Mouse (Mus musculus): ENCODE results near the gene Trappc6a.

Trappc6a gene

DNA sequence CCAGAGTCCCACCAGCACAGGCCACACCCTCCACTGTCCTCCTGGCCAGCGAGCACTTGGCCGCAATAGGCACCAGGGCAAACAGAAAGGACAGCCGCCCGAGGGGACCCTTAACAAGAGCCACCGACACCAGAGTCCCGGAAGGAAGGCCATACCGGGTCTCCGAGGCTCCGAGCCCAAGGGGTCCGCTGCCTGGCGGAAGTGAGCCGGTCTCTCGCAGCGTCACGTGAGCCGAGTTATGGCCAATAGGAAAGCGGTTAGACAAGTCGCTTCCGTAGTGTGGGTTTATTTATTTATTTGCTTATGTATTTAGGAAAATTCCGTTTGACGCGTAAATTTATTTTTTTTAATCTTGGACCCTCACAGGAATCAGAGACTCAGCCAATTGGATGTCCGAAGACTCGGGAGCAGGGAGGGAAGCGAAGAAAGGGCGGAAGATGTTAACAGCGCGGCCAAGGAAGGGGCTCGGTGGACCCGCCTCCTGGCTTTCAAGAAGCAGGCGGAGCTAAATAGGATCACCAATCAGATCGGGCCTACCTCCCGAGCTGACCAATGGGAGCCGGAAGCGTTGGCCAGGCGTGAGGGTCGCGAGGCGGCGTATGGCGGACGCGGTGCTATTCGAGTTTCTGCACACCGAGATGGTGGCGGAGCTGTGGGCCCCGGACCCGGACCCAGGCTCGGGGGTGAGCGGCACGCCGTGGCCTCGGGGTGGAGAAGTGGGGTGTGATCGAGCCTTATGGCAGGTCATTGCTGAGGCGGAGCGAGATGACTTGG is at the start of gene Trappc6a, which contains the start of gene Bloc1s3:
Gene Trappc6a, plus strand, starts transcription at position 246 of the 774 bp plus-strand sequence.
Gene Bloc1s3, minus strand, starts transcription at position 218 of the 774 bp plus-strand sequence.
- peak; percentile 84 for DNase-seq (ENCODE audit: low spot score)

DNA sequence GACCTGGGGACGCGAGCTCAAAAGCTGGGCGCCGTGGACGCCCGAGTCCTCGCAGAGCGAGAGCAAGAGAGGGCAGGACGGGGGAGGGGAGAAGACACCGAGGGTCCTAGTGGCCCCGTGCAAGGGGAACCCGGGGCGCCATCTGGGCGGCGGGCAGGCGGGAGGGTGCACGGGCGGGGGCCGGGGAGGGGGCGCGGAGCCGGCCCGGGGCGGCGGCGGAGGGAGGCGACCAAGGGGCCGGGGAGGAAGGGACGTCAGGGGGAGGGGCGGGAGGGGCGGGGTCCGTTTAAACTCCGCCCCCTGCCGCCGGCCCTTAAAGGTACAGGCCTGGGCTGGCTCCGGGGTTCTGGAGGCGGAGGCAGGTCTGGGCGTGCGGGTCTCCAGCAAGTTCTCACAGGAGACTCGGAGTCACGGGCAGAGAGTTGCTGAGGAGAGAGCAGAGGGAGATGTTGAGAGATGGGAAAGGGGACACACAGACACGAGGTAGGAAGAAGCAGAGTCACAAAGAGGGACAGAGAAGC is 49.5 kb upstream of the Trappc6a start, which contains the start of gene Mark4:
Gene Mark4, minus strand, starts transcription at position 231 of the 521 bp plus-strand sequence.
- DNase-seq (ENCODE audit: low spot score), result peak; percentile 65

GRCm38 (mm10) chr7:19459144-19459870 is 48.9 kb upstream of the Trappc6a start:
- DNase-seq (ENCODE audit: low spot score), result no peak

DNA sequence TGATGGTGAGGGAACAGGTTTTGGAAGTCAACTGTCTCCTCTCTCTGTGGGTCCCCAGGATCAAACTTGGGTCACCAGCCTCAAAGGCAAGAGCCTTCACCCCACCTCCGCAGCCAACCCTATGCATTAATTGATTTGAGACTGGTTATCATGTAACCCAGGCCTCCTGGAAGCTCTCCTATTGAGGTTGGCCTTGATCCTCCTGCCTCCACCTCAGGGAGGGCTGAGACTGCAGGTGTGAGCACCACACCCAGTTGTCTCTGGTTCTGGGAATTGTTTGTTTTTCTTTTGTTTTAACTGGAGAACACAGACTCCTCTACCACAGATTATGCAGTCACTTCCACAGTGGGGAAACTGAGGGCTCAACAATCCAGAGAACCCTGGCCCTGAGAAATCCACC is 47.7 kb upstream of the Trappc6a start:
- DNase-seq (ENCODE audit: low spot score), result no peak

- peak; percentile 56 for DNase-seq (ENCODE audit: low spot score)
Observed at GRCm38 (mm10) chr7:19461488-19461887, 46.7 kb upstream of the Trappc6a start.

- no peak for DNase-seq (ENCODE audit: low spot score)
Observed at GRCm38 (mm10) chr7:19462443-19462842, 45.8 kb upstream of the Trappc6a start.

GRCm38 (mm10) chr7:19462884-19463381 is 45.3 kb upstream of the Trappc6a start, which contains the start of gene Exoc3l2:
Exoc3l2 (plus strand) TSS chr7:19463331.
- DNase-seq (ENCODE audit: low spot score), result no peak

DNA sequence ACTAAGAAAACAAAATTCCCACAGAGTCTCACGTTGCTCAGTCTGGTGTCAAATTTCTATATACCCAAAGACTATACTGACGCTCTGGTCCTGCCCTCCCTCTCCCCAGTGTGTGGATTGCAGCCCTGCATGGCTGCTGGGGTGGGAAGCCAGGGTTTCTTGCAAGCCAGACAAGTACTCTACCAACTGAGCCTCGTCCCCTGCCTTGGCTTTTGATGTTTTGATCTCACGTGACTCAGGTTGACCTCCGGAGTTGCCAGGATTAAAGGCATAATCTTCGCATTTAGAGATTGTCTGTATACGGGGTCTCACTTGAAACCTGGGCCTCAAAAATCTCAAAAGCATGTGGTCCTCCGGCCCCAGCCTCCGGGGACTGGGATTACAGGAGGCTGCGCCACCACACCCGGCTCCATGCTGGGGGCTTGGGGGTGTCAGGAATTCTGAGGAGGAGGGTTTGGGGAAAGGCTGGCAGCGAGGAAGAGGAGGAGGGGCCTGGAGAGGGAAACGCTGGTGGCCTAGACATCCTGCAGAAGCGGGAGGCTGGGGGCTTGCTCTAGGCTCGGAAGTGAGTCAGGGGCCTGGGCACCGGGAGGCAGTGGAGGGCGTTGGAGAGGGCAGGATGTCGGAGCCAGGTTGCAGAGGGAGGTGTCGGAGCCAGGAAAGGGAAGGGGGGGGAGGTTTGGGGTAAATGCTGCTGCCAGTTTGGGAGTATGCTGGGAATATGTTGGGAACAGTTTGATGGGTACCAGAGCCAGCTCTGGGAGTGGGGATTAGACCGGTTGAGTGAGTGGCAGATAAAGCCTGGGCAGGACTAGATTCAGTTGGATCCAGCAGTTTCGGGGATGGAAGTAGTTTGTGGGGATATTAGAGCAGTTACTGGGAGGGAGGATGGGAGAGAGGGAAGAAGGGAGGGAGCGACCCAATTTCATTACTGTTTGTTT is 43.6 kb upstream of the Trappc6a start:
- DNase-seq (ENCODE audit: low spot score), result no peak

DNA sequence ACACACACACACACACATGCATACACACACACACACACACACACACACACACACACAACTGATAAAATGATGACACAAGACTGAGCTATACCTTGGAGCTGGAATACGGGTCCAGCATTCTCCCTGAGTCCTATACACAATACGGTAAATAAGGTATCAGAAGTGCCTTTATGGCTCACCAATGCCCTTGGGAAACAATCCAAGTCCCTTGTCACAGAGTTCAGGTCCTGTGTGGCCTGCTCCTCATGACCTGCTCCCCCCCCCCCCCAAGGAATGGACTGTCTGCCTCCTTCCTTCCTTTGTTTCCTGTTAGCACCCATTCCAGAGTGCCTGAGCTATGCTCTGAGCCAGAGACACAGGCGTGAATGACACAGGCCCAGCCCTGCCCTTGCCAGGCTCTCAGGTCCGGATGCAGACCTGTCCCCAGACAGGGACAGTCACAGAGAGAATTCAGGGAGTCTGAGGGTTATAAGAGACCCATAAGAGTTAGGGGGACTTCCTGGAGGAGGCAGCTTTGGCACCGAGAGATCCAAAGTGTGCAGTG is 41.5 kb upstream of the Trappc6a start:
- no peak for DNase-seq (ENCODE audit: low spot score)

DNA sequence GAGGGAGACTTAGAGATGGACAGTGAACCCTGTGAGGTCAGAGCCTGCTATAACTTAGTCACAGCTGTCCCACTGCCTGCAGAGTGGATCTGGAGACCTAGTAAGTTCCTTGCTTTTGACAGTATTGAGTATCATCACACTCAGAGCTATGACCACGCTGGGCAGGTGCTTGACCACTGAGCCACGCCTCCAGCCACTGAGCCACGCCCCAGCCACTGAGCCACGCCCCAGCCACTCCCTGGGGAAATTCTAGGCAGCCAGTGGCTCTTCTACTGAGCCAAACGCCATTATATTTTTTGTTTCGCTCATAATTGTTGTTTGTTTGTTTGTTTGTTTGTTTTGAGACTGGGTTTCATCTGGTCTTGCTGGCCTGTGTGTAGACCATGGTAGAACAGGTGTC is 40.6 kb upstream of the Trappc6a start:
- no peak for DNase-seq (ENCODE audit: low spot score)

- no peak for DNase-seq (ENCODE audit: low spot score)
Observed at GRCm38 (mm10) chr7:19468279-19468678, 39.9 kb upstream of the Trappc6a start.

DNA sequence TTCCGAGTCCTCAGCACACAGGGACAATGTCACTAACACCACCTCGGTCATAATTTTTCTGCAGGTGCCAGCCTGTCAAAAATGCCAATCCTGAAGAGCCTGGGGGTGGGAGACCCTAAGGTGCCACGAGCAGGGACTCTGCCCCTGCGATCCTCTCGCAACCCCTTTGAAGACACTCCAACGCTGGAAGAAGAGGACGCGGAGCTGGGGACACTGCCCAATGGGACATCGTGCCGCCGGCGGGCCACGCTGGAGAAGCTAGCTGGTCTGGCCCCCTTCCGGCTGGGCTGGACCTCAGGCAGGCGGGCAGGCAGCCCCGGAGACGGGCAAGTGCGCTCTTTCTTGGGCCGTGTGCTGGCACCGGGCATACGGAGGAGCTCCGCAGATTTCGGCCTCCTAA is 38.8 kb upstream of the Trappc6a start:
- DNase-seq (ENCODE audit: low spot score), result no peak

DNA sequence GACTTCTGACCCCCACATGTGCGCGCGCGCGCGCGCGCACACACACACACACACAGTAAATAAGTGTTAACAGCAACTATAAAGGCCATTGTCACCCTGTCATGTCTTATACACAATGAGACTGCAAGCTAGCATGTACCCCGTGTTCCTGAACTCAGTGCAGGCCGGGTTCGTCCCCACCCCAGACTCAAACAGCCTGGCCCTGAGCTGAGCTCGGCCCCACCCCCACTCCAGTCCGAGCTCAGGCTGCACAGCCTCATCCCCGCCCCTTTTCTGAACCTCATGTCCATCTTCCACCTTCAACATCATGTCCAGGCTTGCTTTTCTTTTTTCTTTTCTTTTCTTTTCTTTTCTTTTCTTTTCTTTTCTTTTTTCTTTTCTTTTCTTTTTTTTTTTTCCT is 37.9 kb upstream of the Trappc6a start:
- no peak for DNase-seq (ENCODE audit: low spot score)

DNA sequence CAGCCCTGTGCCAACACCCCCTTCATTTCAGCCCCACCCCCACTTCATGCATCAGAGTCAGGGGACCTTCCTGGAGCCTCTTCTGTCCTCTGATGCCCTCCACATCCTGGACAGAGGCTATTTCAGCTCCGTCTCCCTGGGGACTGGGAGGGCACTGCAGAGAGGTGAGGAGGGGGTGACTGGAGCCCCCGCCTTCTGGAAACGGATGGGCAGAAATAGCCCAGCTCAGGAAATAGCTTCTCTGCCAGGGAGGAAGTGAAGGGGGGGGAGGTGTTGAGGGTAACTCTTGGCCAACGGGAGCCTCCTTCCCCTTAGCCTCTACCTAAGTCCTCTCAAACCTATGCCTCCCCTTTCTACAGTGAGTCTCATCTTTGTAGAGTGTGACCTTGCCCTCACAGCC is 35.8 kb upstream of the Trappc6a start:
- DNase-seq (ENCODE audit: low spot score), result no peak

- peak; percentile 18 for DNase-seq (ENCODE audit: low spot score)
Observed at GRCm38 (mm10) chr7:19473875-19474443, 34.2 kb upstream of the Trappc6a start.

- DNase-seq (ENCODE audit: low spot score), result no peak
Observed at GRCm38 (mm10) chr7:19477084-19477483, 31.1 kb upstream of the Trappc6a start.

- no peak for DNase-seq (ENCODE audit: low spot score)
Observed at GRCm38 (mm10) chr7:19477624-19478384, 30.4 kb upstream of the Trappc6a start.

DNA sequence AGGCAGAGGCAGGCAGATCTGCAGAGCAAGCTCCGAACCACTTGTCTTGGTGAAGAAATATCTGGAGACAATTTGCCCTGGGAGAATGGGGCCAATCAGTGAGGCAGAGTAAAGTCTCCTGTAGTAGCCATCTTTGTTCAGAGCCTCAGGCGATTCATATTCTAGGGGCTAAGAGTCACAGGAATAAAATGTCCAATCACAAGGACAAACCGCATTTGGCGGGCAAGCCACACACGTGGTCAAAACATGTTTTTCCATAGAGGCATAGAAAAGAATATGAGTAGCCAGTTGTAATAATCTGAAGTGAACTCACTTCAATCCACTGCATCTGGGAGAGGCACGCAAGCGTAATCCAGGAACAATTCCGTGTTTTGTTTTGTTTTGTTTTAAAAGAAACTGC is 24.9 kb upstream of the Trappc6a start:
- no peak for DNase-seq (ENCODE audit: low spot score)

DNA sequence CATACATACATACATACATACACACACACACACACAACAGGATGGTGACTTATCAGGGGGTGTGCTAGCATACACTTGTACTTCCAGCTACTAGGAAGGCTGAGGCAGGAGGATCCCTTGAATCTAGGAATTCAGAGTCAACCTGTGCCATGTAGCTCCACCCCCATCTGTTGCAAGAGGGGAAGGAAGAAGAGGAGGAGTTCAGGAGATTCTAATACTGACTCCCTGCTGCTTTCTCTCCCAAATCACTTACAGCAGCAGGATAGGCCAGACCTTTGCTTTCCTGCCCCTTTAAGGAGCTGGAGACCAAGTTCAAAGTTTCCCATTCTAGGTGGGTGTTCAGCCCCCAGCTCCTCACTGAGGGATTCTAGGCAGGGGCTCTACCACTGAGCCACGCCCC is 22.7 kb upstream of the Trappc6a start:
- no peak for DNase-seq (ENCODE audit: low spot score)

DNA sequence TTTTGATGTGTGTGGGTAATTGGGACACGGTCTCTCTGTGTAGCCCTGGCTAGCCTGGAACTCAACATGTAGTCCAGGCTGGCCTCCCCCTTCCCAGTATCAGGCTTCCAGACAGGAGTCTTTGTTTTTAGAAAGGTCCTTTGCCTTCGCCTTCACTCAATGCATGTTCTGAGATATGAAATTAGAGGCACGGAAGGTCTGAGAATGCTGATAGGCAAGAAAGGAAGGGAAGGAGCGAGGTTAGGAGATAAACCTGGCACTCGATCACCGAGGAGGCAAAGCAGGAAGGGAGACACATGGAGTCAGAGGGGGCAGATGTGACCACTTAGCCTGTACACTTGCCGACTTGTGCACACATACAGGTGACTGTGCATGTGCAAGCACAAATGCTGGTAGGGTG is 21.6 kb upstream of the Trappc6a start:
- no peak for DNase-seq (ENCODE audit: low spot score)
